Mouse (Mus musculus): ENCODE results near the gene Glod4. TPM values are rescaled to one million over a fixed set of nuclear protein-coding genes. Genes with fewer than 3 reads are reported as not detected.

Gene Glod4
- polyA plus RNA-seq, 1 experiment from 2014 or later: 123 TPM

DNA sequence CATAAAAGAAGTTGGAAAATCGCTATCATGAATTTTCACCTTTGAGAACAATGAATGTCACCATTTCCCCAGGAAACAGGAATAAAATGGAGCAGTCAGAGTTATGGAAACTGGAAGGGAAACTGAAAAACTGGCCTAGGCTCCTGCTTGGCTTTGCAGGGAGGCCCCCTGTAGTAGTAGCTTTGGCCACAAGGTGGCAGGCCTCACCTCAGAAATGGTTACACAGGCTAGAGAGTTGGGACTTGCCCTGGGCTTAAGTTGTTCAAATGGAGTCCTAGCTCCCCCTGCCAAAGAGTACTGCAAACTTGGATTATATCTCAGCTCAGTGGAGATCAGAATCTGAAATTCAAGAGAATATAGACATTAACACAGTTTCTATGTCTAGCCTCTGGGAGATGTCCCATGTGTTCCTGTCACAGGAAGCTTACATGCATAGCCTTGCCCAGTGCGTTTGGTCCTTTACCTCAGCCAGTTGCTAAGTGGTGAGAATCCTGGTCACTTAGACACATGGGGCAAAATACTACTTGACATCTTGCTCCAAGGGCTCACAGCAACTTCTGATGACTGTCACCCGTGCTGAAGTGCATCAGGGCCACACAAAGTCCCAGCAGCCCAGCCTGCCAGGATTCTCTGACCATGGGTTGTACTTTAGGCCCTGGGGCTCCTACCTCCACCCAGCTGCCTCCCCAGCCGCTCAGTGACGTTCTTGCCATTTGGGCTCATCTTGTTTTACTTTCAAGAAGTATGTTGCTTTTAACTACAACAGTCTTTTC, 9.8 kb upstream of the Glod4 start:
- Histone ChIP-seq H3K9ac (ENCODE audit: low read depth, low read length) (no peak overlapping the region), H3K4me2 (ENCODE audit: low read length) (no peak overlapping the region), H3K9me3 (replicated peaks; ENCODE audit: control insufficient read depth, low read length, poor library complexity, severe bottlenecking) (no peaks in the 10 kb centered on the region), H3K4me1 (ENCODE audit: control insufficient read depth, insufficient read depth, low read length) (no peaks in the 10 kb centered on the region), H3K4me3 (ENCODE audit: low read depth, low read length) (no peak overlapping the region), H3K27ac (ENCODE audit: low read length) (no peak overlapping the region), H3K27me3 (ENCODE audit: control insufficient read depth, insufficient read depth, low read depth, low read length) (no peaks in the 10 kb centered on the region), H3K36me3 (ENCODE audit: control insufficient read depth, insufficient read depth, low read length) (0 out of 2 replicates have a peak, but pooled peaks cover 3% of the 10 kb centered on the region)
- WGBS: 56% methylated on average over 5 of the region's 5 CpGs
- peak; percentile 71 for ATAC-seq

DNA sequence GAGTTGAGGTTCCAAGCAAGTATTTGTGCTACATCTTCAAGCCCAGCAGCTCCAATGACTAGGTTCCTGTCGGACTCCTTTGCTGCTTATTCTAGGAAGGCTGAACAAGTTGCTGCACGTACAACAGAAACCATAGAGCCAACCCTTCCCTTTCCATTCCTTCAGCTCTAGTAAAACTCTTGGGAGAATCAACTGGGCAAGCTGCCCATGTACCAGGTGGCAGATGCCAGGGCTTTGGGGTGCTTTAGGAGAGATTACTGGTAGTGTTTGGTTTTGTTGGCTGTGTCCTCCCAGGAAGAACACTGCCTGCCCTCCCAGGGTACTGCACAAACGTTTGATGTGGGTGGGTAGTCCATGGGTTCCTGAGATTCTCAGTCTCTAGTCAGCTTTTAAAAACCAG, 8.5 kb upstream of the Glod4 start:
- Histone ChIP-seq H3K27me3 (ENCODE audit: control insufficient read depth, insufficient read depth, low read depth, low read length) (no peaks in the 10 kb centered on the region), H3K4me3 (ENCODE audit: low read depth, low read length) (no peak overlapping the region), H3K27ac (ENCODE audit: low read length) (no peak overlapping the region), H3K9me3 (replicated peaks; ENCODE audit: control insufficient read depth, low read length, poor library complexity, severe bottlenecking) (no peaks in the 10 kb centered on the region), H3K4me1 (ENCODE audit: control insufficient read depth, insufficient read depth, low read length) (no peaks in the 10 kb centered on the region), H3K9ac (ENCODE audit: low read depth, low read length) (no peak overlapping the region), H3K4me2 (ENCODE audit: low read length) (no peak overlapping the region), H3K36me3 (ENCODE audit: control insufficient read depth, insufficient read depth, low read length) (0 out of 2 replicates have a peak, but pooled peaks cover 3% of the 10 kb centered on the region)
- no peak for ATAC-seq
- 59% methylated on average over 3 of the region's 3 CpGs for WGBS

GRCm38 (mm10) chr11:76247239-76247638, 3.7 kb upstream of the Glod4 start:
- H3K4me3 ChIP-seq (ENCODE audit: low read depth, low read length): no peak overlapping the region
- peaks cover 20% of the 10 kb centered on the region for H3K4me1 ChIP-seq (ENCODE audit: control insufficient read depth, insufficient read depth, low read length)
- H3K36me3 ChIP-seq (ENCODE audit: control insufficient read depth, insufficient read depth, low read length): 0 out of 2 replicates have a peak, but pooled peaks cover 3% of the 10 kb centered on the region
- H3K27ac ChIP-seq (ENCODE audit: low read length): no peak overlapping the region
- H3K4me2 ChIP-seq (ENCODE audit: low read length): no peak overlapping the region
- ATAC-seq: no peak
- H3K9me3 ChIP-seq (replicated peaks; ENCODE audit: control insufficient read depth, low read length, poor library complexity, severe bottlenecking): no peaks in the 10 kb centered on the region
- 52% methylated on average over 2 of the region's 2 CpGs for WGBS
- H3K9ac ChIP-seq (ENCODE audit: low read depth, low read length): no peak overlapping the region
- H3K27me3 ChIP-seq (ENCODE audit: control insufficient read depth, insufficient read depth, low read depth, low read length): no peaks in the 10 kb centered on the region

- no peaks in the 10 kb centered on the region for H3K27me3 ChIP-seq (ENCODE audit: control insufficient read depth, insufficient read depth, low read depth, low read length)
- H3K4me3 ChIP-seq (ENCODE audit: low read depth, low read length): no peak overlapping the region
- peaks cover 23% of the 10 kb centered on the region for H3K4me1 ChIP-seq (ENCODE audit: control insufficient read depth, insufficient read depth, low read length)
- 0 out of 2 replicates have a peak, but pooled peaks cover 3% of the 10 kb centered on the region for H3K36me3 ChIP-seq (ENCODE audit: control insufficient read depth, insufficient read depth, low read length)
- ATAC-seq: no peak
- H3K4me2 ChIP-seq (ENCODE audit: low read length): no peak overlapping the region
- H3K27ac ChIP-seq (ENCODE audit: low read length): no peak overlapping the region
- no peak overlapping the region for H3K9ac ChIP-seq (ENCODE audit: low read depth, low read length)
- H3K9me3 ChIP-seq (replicated peaks; ENCODE audit: control insufficient read depth, low read length, poor library complexity, severe bottlenecking): no peaks in the 10 kb centered on the region
Observed at GRCm38 (mm10) chr11:76246439-76246838, 2.9 kb upstream of the Glod4 start.

GRCm38 (mm10) chr11:76243811-76244546, 454 bp upstream of the Glod4 start:
- H3K27me3 ChIP-seq (ENCODE audit: control insufficient read depth, insufficient read depth, low read depth, low read length): no peaks in the 10 kb centered on the region
- no peak; the same call in 1 of the 2 replicates for ATAC-seq
- peak overlapping the region; percentile 94 for H3K4me2 ChIP-seq (ENCODE audit: low read length)
- peak overlapping the region; percentile 84 for H3K27ac ChIP-seq (ENCODE audit: low read length)
- H3K4me1 ChIP-seq (ENCODE audit: control insufficient read depth, insufficient read depth, low read length): peaks cover 23% of the 10 kb centered on the region
- H3K36me3 ChIP-seq (ENCODE audit: control insufficient read depth, insufficient read depth, low read length): 0 out of 2 replicates have a peak, but pooled peaks cover 3% of the 10 kb centered on the region
- H3K9me3 ChIP-seq (replicated peaks; ENCODE audit: control insufficient read depth, low read length, poor library complexity, severe bottlenecking): no peaks in the 10 kb centered on the region
- 3% methylated on average over 34 of the region's 34 CpGs for WGBS
- H3K9ac ChIP-seq (ENCODE audit: low read depth, low read length): peak overlapping the region; percentile 82
- peak overlapping the region; percentile 85 for H3K4me3 ChIP-seq (ENCODE audit: low read depth, low read length)

DNA sequence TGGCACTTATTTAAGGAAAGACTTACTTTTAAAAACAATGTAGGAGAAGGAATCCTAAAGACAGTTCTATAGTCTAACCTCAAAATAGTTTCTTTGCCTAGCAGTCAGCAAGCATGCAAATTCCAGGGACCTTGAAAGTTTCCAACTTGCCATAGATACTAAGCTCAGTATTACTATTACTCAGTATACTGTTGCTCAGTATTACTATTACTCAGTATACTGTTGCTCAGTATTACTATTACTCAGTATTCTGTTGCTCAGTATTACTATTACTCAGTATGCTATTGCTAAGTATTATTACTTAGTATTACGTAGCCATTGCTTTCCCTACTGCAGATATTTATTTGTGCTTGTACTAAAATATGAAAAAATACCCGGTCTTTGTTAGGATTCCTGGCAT, 3.8 kb downstream of the Glod4 start:
- Histone ChIP-seq H3K9me3 (replicated peaks; ENCODE audit: control insufficient read depth, low read length, poor library complexity, severe bottlenecking) (no peaks in the 10 kb centered on the region), H3K4me3 (ENCODE audit: low read depth, low read length) (no peak overlapping the region), H3K36me3 (ENCODE audit: control insufficient read depth, insufficient read depth, low read length) (peaks cover 11% of the 10 kb centered on the region), H3K9ac (ENCODE audit: low read depth, low read length) (no peak overlapping the region), H3K4me2 (ENCODE audit: low read length) (no peak overlapping the region), H3K4me1 (ENCODE audit: control insufficient read depth, insufficient read depth, low read length) (peaks cover 14% of the 10 kb centered on the region), H3K27ac (ENCODE audit: low read length) (no peak overlapping the region), H3K27me3 (ENCODE audit: control insufficient read depth, insufficient read depth, low read depth, low read length) (no peaks in the 10 kb centered on the region)
- no peak for ATAC-seq
- 97% methylated on average over 2 of the region's 2 CpGs for WGBS

GRCm38 (mm10) chr11:76236136-76236535, 7.4 kb downstream of the Glod4 start:
- Histone ChIP-seq H3K9ac (ENCODE audit: low read depth, low read length) (no peak overlapping the region), H3K27ac (ENCODE audit: low read length) (no peak overlapping the region), H3K36me3 (ENCODE audit: control insufficient read depth, insufficient read depth, low read length) (peaks cover 30% of the 10 kb centered on the region), H3K4me2 (ENCODE audit: low read length) (no peak overlapping the region), H3K27me3 (ENCODE audit: control insufficient read depth, insufficient read depth, low read depth, low read length) (no peaks in the 10 kb centered on the region), H3K4me3 (ENCODE audit: low read depth, low read length) (no peak overlapping the region), H3K9me3 (replicated peaks; ENCODE audit: control insufficient read depth, low read length, poor library complexity, severe bottlenecking) (no peaks in the 10 kb centered on the region), H3K4me1 (ENCODE audit: control insufficient read depth, insufficient read depth, low read length) (no peaks in the 10 kb centered on the region)
- no peak for ATAC-seq
- WGBS: 95% methylated on average over 3 of the region's 3 CpGs

DNA sequence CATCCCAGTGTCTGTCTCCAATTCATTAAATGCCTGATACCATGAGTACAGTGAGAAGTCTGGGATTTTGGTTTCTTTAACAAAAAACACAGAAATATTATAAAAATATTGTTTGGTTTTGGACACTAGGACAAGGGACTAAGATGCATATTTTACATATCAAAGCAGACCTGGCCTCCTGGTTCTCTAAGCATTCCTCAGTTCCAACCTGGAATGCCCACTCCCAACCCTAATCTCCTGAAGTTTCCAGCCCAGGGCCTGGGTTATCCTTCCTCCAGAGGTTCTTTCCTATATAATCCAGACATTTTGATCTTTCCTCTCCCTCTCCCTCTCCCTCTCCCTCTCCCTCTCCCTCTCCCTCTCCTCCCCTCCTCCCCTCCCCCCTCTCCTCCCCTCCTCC, 18.5 kb downstream of the Glod4 start:
- Histone ChIP-seq H3K27ac (ENCODE audit: low read length) (no peak overlapping the region), H3K4me2 (ENCODE audit: low read length) (no peak overlapping the region), H3K9ac (ENCODE audit: low read depth, low read length) (no peak overlapping the region), H3K4me3 (ENCODE audit: low read depth, low read length) (no peak overlapping the region), H3K27me3 (ENCODE audit: control insufficient read depth, insufficient read depth, low read depth, low read length) (no peaks in the 10 kb centered on the region), H3K4me1 (ENCODE audit: control insufficient read depth, insufficient read depth, low read length) (no peaks in the 10 kb centered on the region), H3K36me3 (ENCODE audit: control insufficient read depth, insufficient read depth, low read length) (peaks cover 22% of the 10 kb centered on the region), H3K9me3 (replicated peaks; ENCODE audit: control insufficient read depth, low read length, poor library complexity, severe bottlenecking) (no peaks in the 10 kb centered on the region)
- no peak for ATAC-seq

DNA sequence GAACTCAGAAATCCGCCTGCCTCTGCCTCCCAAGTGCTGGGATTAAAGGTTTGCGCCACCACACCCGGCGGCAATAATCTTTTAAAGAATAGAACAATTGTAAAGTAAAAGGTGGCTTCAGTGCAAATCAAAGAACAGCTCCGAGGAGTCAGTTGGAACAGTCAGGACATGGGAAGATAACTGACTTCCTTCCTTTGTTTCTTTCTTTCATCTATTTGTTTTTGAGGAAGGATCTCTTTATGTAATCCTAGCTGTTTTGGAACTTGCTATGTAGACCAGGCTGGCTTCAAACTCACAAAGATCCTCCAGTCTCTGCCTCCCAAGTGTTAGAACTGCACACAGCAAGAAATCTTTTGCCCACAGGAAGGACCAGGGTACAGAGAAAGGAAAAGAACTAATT, 18.9 kb downstream of the Glod4 start:
- Histone ChIP-seq H3K9me3 (replicated peaks; ENCODE audit: control insufficient read depth, low read length, poor library complexity, severe bottlenecking) (no peaks in the 10 kb centered on the region), H3K27ac (ENCODE audit: low read length) (no peak overlapping the region), H3K4me1 (ENCODE audit: control insufficient read depth, insufficient read depth, low read length) (no peaks in the 10 kb centered on the region), H3K4me2 (ENCODE audit: low read length) (no peak overlapping the region), H3K36me3 (ENCODE audit: control insufficient read depth, insufficient read depth, low read length) (peaks cover 22% of the 10 kb centered on the region), H3K4me3 (ENCODE audit: low read depth, low read length) (no peak overlapping the region), H3K27me3 (ENCODE audit: control insufficient read depth, insufficient read depth, low read depth, low read length) (no peaks in the 10 kb centered on the region), H3K9ac (ENCODE audit: low read depth, low read length) (no peak overlapping the region)
- 94% methylated on average over 5 of the region's 5 CpGs for WGBS
- no peak for ATAC-seq
